Mouse (Mus musculus): ENCODE data around the gene Fam170b. TPM values are rescaled to one million over a fixed set of nuclear protein-coding genes. Genes with fewer than 3 reads are reported as not detected.

The Fam170b gene
- polyA plus RNA-seq, 1 experiment from 2014 or later, result 0.11 TPM

DNA sequence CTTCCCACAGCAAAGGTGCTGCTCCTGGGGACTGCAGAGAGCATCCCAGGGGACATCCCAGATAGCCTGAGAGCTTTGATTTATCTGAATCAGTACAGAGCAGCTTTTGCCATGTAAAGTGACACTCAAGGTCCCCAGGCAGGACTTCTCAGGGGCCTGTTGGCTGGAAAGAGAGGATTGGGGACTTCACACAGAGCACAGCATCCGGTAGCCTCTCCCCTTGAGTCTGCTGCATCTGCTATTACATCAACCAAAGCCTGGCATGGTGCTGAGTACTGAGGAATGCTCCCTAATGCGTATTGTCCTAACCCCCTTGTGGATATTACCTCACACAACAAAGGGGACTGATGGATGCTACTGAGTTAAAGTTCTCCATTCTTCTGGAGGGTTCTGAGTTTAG, 27.9 kb downstream of the Fam170b start:
- H3K9ac ChIP-seq, result no peak overlapping the region
- no peak overlapping the region for H3K4me3 ChIP-seq
- H3K9me3 ChIP-seq, result no peaks in the 10 kb centered on the region
- peak overlapping the region; percentile 80 for H3K27ac ChIP-seq
- 34% methylated on average over 2 of the region's 2 CpGs for WGBS
- ATAC-seq (ENCODE audit: borderline replicate concordance, extremely low read depth, low FRiP score, low TSS enrichment), result peak; percentile 10; the same call in 1 of the 2 replicates
- no peaks in the 10 kb centered on the region for H3K36me3 ChIP-seq
- H3K27me3 ChIP-seq, result no peaks in the 10 kb centered on the region
- peak overlapping the region; percentile 27 for H3K4me2 ChIP-seq
- peaks cover 52% of the 10 kb centered on the region for H3K4me1 ChIP-seq

DNA sequence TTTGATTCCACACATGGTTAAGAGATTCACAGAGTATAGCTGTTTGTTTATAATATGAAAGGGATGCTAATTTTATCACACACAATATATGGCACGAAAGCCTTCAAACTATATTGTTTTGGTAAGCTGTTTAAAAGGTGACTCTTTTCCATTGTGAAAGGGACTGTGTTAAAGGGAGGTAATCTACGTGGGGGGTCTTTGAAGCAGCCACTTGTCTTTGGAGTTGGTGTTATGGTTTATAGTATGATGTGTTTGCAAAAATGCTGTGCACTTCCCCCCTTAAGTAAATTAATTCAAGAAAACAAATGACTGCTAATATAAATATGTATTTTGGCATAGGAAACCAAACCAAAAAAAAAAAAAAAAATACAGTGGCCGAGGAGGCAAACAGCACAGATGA, 31.6 kb downstream of the Fam170b start:
- Histone ChIP-seq H3K4me3 (no peak overlapping the region), H3K27me3 (no peaks in the 10 kb centered on the region), H3K4me1 (peaks cover 29% of the 10 kb centered on the region), H3K9me3 (no peaks in the 10 kb centered on the region), H3K4me2 (no peak overlapping the region), H3K36me3 (no peaks in the 10 kb centered on the region), H3K9ac (no peak overlapping the region), H3K27ac (no peak overlapping the region)
- WGBS, result 48% methylated on average over 3 of the region's 3 CpGs
- no peak for ATAC-seq (ENCODE audit: borderline replicate concordance, extremely low read depth, low FRiP score, low TSS enrichment)

DNA sequence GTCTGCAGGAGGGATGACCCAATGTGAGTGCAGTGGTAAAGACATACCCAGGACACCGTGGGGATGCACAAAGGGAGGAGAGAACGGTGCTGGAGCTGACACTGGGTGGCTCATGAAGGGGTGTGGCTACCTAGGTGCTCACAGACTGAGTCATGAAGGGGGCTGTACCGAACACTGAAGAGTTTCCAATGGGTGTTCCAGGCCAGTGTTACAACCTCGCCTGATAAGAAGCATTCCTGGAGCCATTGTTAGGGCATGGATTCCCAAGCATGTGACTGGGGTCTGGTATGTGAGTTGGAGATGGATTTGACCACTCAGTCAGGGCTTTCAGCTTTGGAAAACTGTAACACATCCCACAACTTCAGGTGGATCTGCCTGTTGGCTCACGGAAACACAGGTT, 38.2 kb downstream of the Fam170b start:
- Histone ChIP-seq H3K36me3 (no peaks in the 10 kb centered on the region), H3K9me3 (no peaks in the 10 kb centered on the region), H3K4me3 (no peak overlapping the region), H3K9ac (no peak overlapping the region), H3K27me3 (no peaks in the 10 kb centered on the region), H3K4me2 (no peak overlapping the region), H3K27ac (no peak overlapping the region), H3K4me1 (peaks cover 4% of the 10 kb centered on the region; the same call in 1 of the 2 replicates)
- 75% methylated on average over 5 of the region's 5 CpGs for WGBS
- no peak for ATAC-seq (ENCODE audit: borderline replicate concordance, extremely low read depth, low FRiP score, low TSS enrichment)

DNA sequence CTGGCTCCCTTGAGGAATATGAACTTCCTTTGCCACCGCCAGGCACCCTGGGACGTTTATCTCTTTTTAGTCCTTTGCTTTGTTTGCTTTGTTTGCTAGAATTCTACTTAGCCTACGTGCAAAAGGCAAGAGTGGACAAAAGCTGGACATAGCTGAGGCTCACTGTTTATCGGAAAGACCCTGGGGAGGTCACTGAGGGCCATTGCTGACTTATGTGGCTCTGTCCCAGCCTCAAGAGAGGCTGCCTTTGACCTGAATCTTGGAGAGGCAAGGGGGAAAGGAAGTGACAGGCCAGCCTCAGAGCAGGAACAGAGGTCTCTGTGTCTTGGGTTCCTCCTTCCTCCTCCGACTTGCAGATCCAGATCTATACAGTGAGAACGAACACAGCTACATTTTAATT, 43.8 kb downstream of the Fam170b start:
- H3K4me2 ChIP-seq, result no peak overlapping the region
- H3K9me3 ChIP-seq, result no peaks in the 10 kb centered on the region
- 0 out of 2 replicates have a peak overlapping the region, but pooled peaks have one; percentile 31 for H3K27ac ChIP-seq
- peaks cover 32% of the 10 kb centered on the region for H3K4me1 ChIP-seq
- no peak for ATAC-seq (ENCODE audit: borderline replicate concordance, extremely low read depth, low FRiP score, low TSS enrichment)
- H3K4me3 ChIP-seq, result no peak overlapping the region
- H3K27me3 ChIP-seq, result no peaks in the 10 kb centered on the region
- no peaks in the 10 kb centered on the region for H3K36me3 ChIP-seq
- WGBS, result 46% methylated on average over 6 of the region's 6 CpGs
- no peak overlapping the region for H3K9ac ChIP-seq

DNA sequence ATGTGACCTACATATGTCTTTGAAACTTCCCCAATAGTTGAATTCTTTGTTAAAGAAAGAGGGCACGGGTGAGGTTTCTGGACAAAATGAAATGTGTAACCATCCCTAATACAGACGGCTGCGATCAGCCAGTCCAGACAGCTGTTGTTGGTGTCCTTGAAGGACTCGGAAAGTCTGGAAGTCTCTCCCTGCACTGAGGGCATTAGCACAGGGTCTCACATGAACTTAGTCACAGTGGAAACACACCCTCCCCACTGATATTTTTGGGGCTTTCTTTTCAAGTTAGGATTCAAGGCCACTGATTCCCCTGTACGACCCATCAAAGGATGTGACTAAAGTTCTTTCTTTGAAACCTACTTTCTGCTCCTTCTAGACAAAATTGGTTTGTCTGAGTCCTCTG, 46.6 kb downstream of the Fam170b start:
- Histone ChIP-seq H3K9me3 (no peaks in the 10 kb centered on the region), H3K4me2 (no peak overlapping the region), H3K4me1 (peaks cover 33% of the 10 kb centered on the region), H3K27me3 (no peaks in the 10 kb centered on the region), H3K4me3 (no peak overlapping the region), H3K36me3 (no peaks in the 10 kb centered on the region), H3K9ac (no peak overlapping the region), H3K27ac (no peak overlapping the region)
- ATAC-seq (ENCODE audit: borderline replicate concordance, extremely low read depth, low FRiP score, low TSS enrichment), result no peak
- 74% methylated on average over 5 of the region's 5 CpGs for WGBS

DNA sequence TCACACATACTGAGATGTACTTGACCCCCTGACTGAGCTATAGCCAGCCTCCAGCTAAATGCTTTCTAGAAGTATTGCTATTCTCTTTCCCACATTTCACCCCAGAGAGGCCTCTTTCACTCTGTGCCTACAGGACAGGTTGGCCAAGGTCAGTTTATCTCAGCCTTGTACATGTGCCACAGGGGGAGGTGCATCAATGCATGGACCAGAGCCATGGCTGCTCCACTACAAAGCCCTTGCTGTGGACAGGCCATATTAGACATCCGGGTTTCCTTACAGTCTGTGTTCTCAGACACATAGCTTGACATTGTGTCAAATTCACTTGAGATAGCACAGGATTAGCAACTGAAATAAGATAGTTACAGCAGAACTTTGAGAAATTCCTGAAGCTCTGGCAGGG, 47.9 kb downstream of the Fam170b start:
- H3K9ac ChIP-seq, result no peak overlapping the region
- peaks cover 30% of the 10 kb centered on the region for H3K4me1 ChIP-seq
- no peaks in the 10 kb centered on the region for H3K27me3 ChIP-seq
- no peaks in the 10 kb centered on the region for H3K9me3 ChIP-seq
- no peaks in the 10 kb centered on the region for H3K36me3 ChIP-seq
- peak; percentile 56; the same call in 1 of the 2 replicates for ATAC-seq (ENCODE audit: borderline replicate concordance, extremely low read depth, low FRiP score, low TSS enrichment)
- H3K27ac ChIP-seq, result 0 out of 2 replicates have a peak overlapping the region, but pooled peaks have one; percentile 33
- WGBS, result 38% methylated on average over 1 of the region's 1 CpGs
- no peak overlapping the region for H3K4me3 ChIP-seq
- H3K4me2 ChIP-seq, result no peak overlapping the region

Other genes starting within 250 kb of the Fam170b start
- 0.10 and 0.25 TPM in 2 replicates for gene Prrxl1, start 234.6 kb upstream of the Fam170b start, polyA plus RNA-seq (2015; fragmentation: Nextera tagmentation; extraction: Ambion mirVana)
- 0.14 and 0.19 TPM in 2 replicates for gene 3425401B19Rik, start 148.7 kb upstream of the Fam170b start, polyA plus RNA-seq (2015; fragmentation: Nextera tagmentation; extraction: Ambion mirVana)
- 0.77 and 0.98 TPM in 2 replicates for gene Tmem273, start 48.0 kb upstream of the Fam170b start, polyA plus RNA-seq (2015; fragmentation: Nextera tagmentation; extraction: Ambion mirVana)
- 60.1 and 62.8 TPM in 2 replicates for gene Vstm4, start 22.8 kb downstream of the Fam170b start, polyA plus RNA-seq (2015; fragmentation: Nextera tagmentation; extraction: Ambion mirVana)
- 0.21 and 0.28 TPM in 2 replicates for gene Lrrc18, start 157.4 kb downstream of the Fam170b start, polyA plus RNA-seq (2015; fragmentation: Nextera tagmentation; extraction: Ambion mirVana)